Mouse (Mus musculus) heart, embryonic 14.5 days (tissue): ENCODE measurements around the gene Col6a2. TPM values are rescaled to one million over a fixed set of nuclear protein-coding genes. Genes with fewer than 3 reads are reported as not detected.

Source experiments
- ATAC-seq: fragments of 200-750 bp; cut with Nextera tagmentation; 2 replicates; pipeline ENCODE4 v1.8.0; 2017; ENCODE audit warnings: low read depth, moderate TSS enrichment; ENCODE audit not compliant: insufficient number of reproducible peaks, insufficient read depth, low FRiP score
- H3K27ac ChIP-seq, 2 experiments: fragments of 200-500 bp in 1 of 2; fragments of 300-500 bp in 1 of 2; sonication (generic) in 1 of 2; replicated peaks in 1 of 2; 2 replicates each; pipeline ENCODE4 v1.5.1; 2012 to 2014; ENCODE audit warnings: low read depth in 2 of 2, low read length in 2 of 2, control low read depth in 1 of 2, mild to moderate bottlenecking in 1 of 2, mixed read lengths in 1 of 2; ENCODE audit not compliant: control insufficient read depth in 1 of 2, insufficient read depth in 1 of 2
- H3K27me3 ChIP-seq: fragments of 300-500 bp; sonication (generic); 2 replicates; pipeline ENCODE4 v1.6.1; 2014; ENCODE audit warnings: mild to moderate bottlenecking, low read length, control low read depth; ENCODE audit not compliant: control insufficient read depth, insufficient read depth
- H3K36me3 ChIP-seq: fragments of 300-500 bp; sonication (generic); 2 replicates; pipeline ENCODE4 v1.6.1; 2014; ENCODE audit warnings: mild to moderate bottlenecking, control low read depth, low read length, mixed read lengths; ENCODE audit not compliant: control insufficient read depth, insufficient read depth
- H3K4me1 ChIP-seq, 2 experiments: fragments of 200-500 bp in 1 of 2; fragments of 300-500 bp in 1 of 2; sonication (generic) in 1 of 2; 2 replicates each; pipeline ENCODE4 v1.6.1; 2012 to 2014; ENCODE audit warnings: low read length in 2 of 2, control low read depth in 1 of 2, mixed read lengths in 1 of 2; ENCODE audit not compliant: control insufficient read depth in 2 of 2, insufficient read depth in 2 of 2
- H3K4me2 ChIP-seq: fragments of 300-500 bp; sonication (generic); 2 replicates; pipeline ENCODE4 v1.6.1; 2014; ENCODE audit warnings: mild to moderate bottlenecking, low read length
- H3K4me3 ChIP-seq, 2 experiments: fragments of 200-500 bp in 1 of 2; fragments of 300-500 bp in 1 of 2; sonication (generic) in 1 of 2; 2 replicates each; pipeline ENCODE4 v1.5.1; 2012 to 2014; ENCODE audit warnings: low read length in 2 of 2, mild to moderate bottlenecking in 2 of 2, control low read depth in 1 of 2, low read depth in 1 of 2, moderate library complexity in 1 of 2; ENCODE audit not compliant: control insufficient read depth in 1 of 2, insufficient read depth in 1 of 2
- H3K9ac ChIP-seq: fragments of 300-500 bp; sonication (generic); 2 replicates; pipeline ENCODE4 v1.6.1; 2014; ENCODE audit warnings: mild to moderate bottlenecking, low read length
- H3K9me3 ChIP-seq: fragments of 300-500 bp; sonication (generic); 2 replicates; pipeline ENCODE4 v1.6.1; 2016; ENCODE audit warnings: low read length, control low read depth; ENCODE audit not compliant: control insufficient read depth
- WGBS: fragments of 180-500 bp; shearing (Covaris S2); extraction: QIAGEN DNeasy Blood & Tissue Kit; methylation state at CpG from one replicate; pipeline ENCODE4 v1.1.7; 2014; 5-methylcytosine and 5-hydroxymethylcytosine counted together
- polyA plus RNA-seq: library from polyadenylated mRNA; unstranded; fragments of >200 nt; fragmentation: Nextera tagmentation; extraction: Ambion mirVana; gene quantifications from 2 replicates; pipeline ENCODE4 v1.2.1, GENCODE M21; 2014

The Col6a2 gene
- polyA plus RNA-seq, 1 experiment from 2014 or later = 44.7 TPM

GRCm38 (mm10) chr10:76634094-76634571, 10.7 kb upstream of the Col6a2 start:
- WGBS = 57% methylated on average over 7 of the region's 7 CpGs
- ATAC-seq = no peak
- Histone ChIP-seq H3K9me3 (no peaks in the 10 kb centered on the region), H3K36me3 (no peaks in the 10 kb centered on the region), H3K27ac (no peak overlapping the region), H3K9ac (no peak overlapping the region), H3K4me1 (peaks cover 11 to 14% of the 10 kb centered on the region in 2 experiments; a peak in 3 of 4 replicates), H3K4me2 (no peak overlapping the region), H3K4me3 (no peak overlapping the region), H3K27me3 (no peaks in the 10 kb centered on the region)

GRCm38 (mm10) chr10:76632630-76633029, 9.2 kb upstream of the Col6a2 start:
- ATAC-seq = no peak

GRCm38 (mm10) chr10:76630657-76631056, 7.2 kb upstream of the Col6a2 start:
- Histone ChIP-seq H3K9me3 (no peaks in the 10 kb centered on the region), H3K27ac (no peak overlapping the region), H3K36me3 (no peaks in the 10 kb centered on the region), H3K27me3 (no peaks in the 10 kb centered on the region), H3K4me1 (peaks cover 10 to 11% of the 10 kb centered on the region in 2 experiments; a peak in 3 of 4 replicates), H3K4me2 (no peak overlapping the region), H3K4me3 (no peak overlapping the region), H3K9ac (no peak overlapping the region)
- no peak for ATAC-seq
- WGBS = 78% methylated on average over 1 of the region's 1 CpGs

More at GRCm38 (mm10) chr10:76632630-76633029, 9.2 kb upstream of the Col6a2 start:
- Histone ChIP-seq H3K27ac (no peak overlapping the region), H3K36me3 (no peaks in the 10 kb centered on the region), H3K9ac (no peak overlapping the region), H3K9me3 (no peaks in the 10 kb centered on the region), H3K4me3 (no peak overlapping the region), H3K4me1 (peaks cover 11 to 14% of the 10 kb centered on the region in 2 experiments; a peak in 3 of 4 replicates), H3K27me3 (no peaks in the 10 kb centered on the region), H3K4me2 (no peak overlapping the region)
- WGBS = 61% methylated on average over 8 of the region's 8 CpGs

GRCm38 (mm10) chr10:76627714-76628113, 4.3 kb upstream of the Col6a2 start:
- no peaks in the 10 kb centered on the region for H3K36me3 ChIP-seq
- no peak for ATAC-seq
- H3K9ac ChIP-seq = no peak overlapping the region
- no peak overlapping the region for H3K4me3 ChIP-seq
- H3K9me3 ChIP-seq = no peaks in the 10 kb centered on the region
- no peaks in the 10 kb centered on the region for H3K27me3 ChIP-seq
- H3K4me1 ChIP-seq = peaks cover 6 to 7% of the 10 kb centered on the region in 2 experiments
- WGBS = 85% methylated on average over 5 of the region's 5 CpGs
- H3K27ac ChIP-seq = no peak overlapping the region
- no peak overlapping the region for H3K4me2 ChIP-seq

GRCm38 (mm10) chr10:76624903-76625302, 1.5 kb upstream of the Col6a2 start:
- Histone ChIP-seq H3K9me3 (no peaks in the 10 kb centered on the region), H3K4me1 (peaks cover 6 to 9% of the 10 kb centered on the region in 2 experiments), H3K27me3 (no peaks in the 10 kb centered on the region), H3K4me3 (no peak overlapping the region), H3K4me2 (no peak overlapping the region), H3K9ac (no peak overlapping the region), H3K36me3 (no peaks in the 10 kb centered on the region), H3K27ac (no peak overlapping the region)
- WGBS = 66% methylated on average over 7 of the region's 7 CpGs
- no peak for ATAC-seq

GRCm38 (mm10) chr10:76623734-76624133, 304 bp upstream of the Col6a2 start:
- Histone ChIP-seq H3K4me3 (peak overlapping the region in 1 of 2 experiments; percentile 59; a peak in 1 of 4 replicates), H3K36me3 (no peaks in the 10 kb centered on the region), H3K4me2 (peak overlapping the region; percentile 76), H3K27ac (no peak overlapping the region), H3K4me1 (peaks cover 6 to 9% of the 10 kb centered on the region in 2 experiments), H3K9ac (peak overlapping the region; percentile 78), H3K9me3 (no peaks in the 10 kb centered on the region), H3K27me3 (no peaks in the 10 kb centered on the region)
- 28% methylated on average over 6 of the region's 7 CpGs for WGBS
- ATAC-seq = peak; percentile 9; the same call in 1 of the 2 replicates

GRCm38 (mm10) chr10:76622411-76622810, 1.0 kb downstream of the Col6a2 start:
- 73% methylated on average over 4 of the region's 4 CpGs for WGBS
- Histone ChIP-seq H3K9ac (peak overlapping the region; percentile 78), H3K4me2 (peak overlapping the region; percentile 76), H3K27ac (no peak overlapping the region), H3K36me3 (no peaks in the 10 kb centered on the region), H3K27me3 (no peaks in the 10 kb centered on the region), H3K4me3 (peak overlapping the region; percentile 59 to 71), H3K4me1 (peaks cover 6 to 9% of the 10 kb centered on the region in 2 experiments), H3K9me3 (no peaks in the 10 kb centered on the region)
- ATAC-seq = no peak

- H3K36me3 ChIP-seq = peaks cover 50% of the 10 kb centered on the region
Measured at GRCm38 (mm10) chr10:76612473-76612872, 11.0 kb downstream of the Col6a2 start.

More at GRCm38 (mm10) chr10:76612473-76612872, 11.0 kb downstream of the Col6a2 start:
- Histone ChIP-seq H3K9me3 (no peaks in the 10 kb centered on the region), H3K4me3 (no peak overlapping the region), H3K4me2 (no peak overlapping the region), H3K27ac (no peak overlapping the region), H3K9ac (no peak overlapping the region), H3K4me1 (peaks cover 0 to 6% of the 10 kb centered on the region in 2 experiments; a peak in 2 of 4 replicates), H3K27me3 (no peaks in the 10 kb centered on the region)
- WGBS = 38% methylated on average over 7 of the region's 7 CpGs
- no peak for ATAC-seq
